In genomic region chr8:114505351-114506347, GRCm38 (mm10) we compare ENCODE assay signal across 12 mouse cellular contexts.
DNase-seq lines count a peak whose midpoint lies in the region; ATAC-seq and TF ChIP-seq lines count a peak whose summit lies in the region.
"Had no signal": no experiment of that assay in that cellular context is flagged by ENCODE, and none has a peak within 500 bp of the region (broad histone marks: within the 10 kb centered on the region; RNA-seq: fewer than 3 reads in every experiment).

No protein-coding gene starts in this region.

- no peaks in the 10 kb centered on the region for H3K36me3 ChIP-seq in kidney, postnatal 0 days (ENCODE audit: insufficient read depth, low read length)
- no peaks in the 10 kb centered on the region for H3K36me3 ChIP-seq in kidney, embryonic 14.5 days (ENCODE audit: control insufficient read depth, insufficient read depth, low read length)
- H3K36me3 ChIP-seq in embryonic facial prominence, embryonic 14.5 days (ENCODE audit: control insufficient read depth, insufficient read depth, low read length): no peaks in the 10 kb centered on the region
- no peaks in the 10 kb centered on the region for H3K36me3 ChIP-seq in limb, embryonic 15.5 days

- TF ChIP-seq CTCF in kidney, postnatal 0 days (IDR thresholded peaks at IDR 0.05; ENCODE audit: low read depth): no peak
- TF ChIP-seq CTCF in brain, embryonic 14.5 days (IDR thresholded peaks at IDR 0.05; ENCODE audit: borderline replicate concordance, extremely low read depth, insufficient read depth, insufficient read length): no peak

- no peaks in the 10 kb centered on the region for H3K4me1 ChIP-seq in kidney, postnatal 0 days (replicated peaks; ENCODE audit: insufficient read depth, low read length)
- H3K4me1 ChIP-seq in kidney, embryonic 14.5 days (ENCODE audit: control insufficient read depth, insufficient read depth, low read length): peaks cover 17% of the 10 kb centered on the region
- peaks cover 16% of the 10 kb centered on the region for H3K4me1 ChIP-seq in embryonic facial prominence, embryonic 14.5 days (ENCODE audit: control insufficient read depth, insufficient read depth, low read length)
- peaks cover 17% of the 10 kb centered on the region for H3K4me1 ChIP-seq in limb, embryonic 15.5 days

- peak; percentile 12 for DNase-seq in kidney, postnatal 0 days (ENCODE audit: low spot score)
- DNase-seq in brain, embryonic 14.5 days (ENCODE audit: low read depth): peak; percentile 22
- DNase-seq in embryonic facial prominence, embryonic 14.5 days (ENCODE audit: low spot score): peak; percentile 63
- DNase-seq in cerebellum, adult 9-11 months: no peak
- DNase-seq in retina, postnatal 1 day: no peak
- DNase-seq: adrenal gland, adult 8-10 months; cerebellum, adult 18-20 months; lung, postnatal 4 days; spleen, adult 18-20 months had no signal

- no peak overlapping the region for H3K4me2 ChIP-seq in kidney, postnatal 0 days (ENCODE audit: low read length)
- no peak overlapping the region; the same call in 1 of the 2 replicates for H3K4me2 ChIP-seq in kidney, embryonic 14.5 days (replicated peaks; ENCODE audit: low read depth, low read length)
- peak overlapping the region; percentile 50 for H3K4me2 ChIP-seq in embryonic facial prominence, embryonic 14.5 days (ENCODE audit: low read depth, low read length)
- H3K4me2 ChIP-seq in limb, embryonic 15.5 days: no peak overlapping the region; the same call in 1 of the 2 replicates

- H3K4me3 ChIP-seq in kidney, postnatal 0 days (replicated peaks; ENCODE audit: low read depth, low read length): no peak overlapping the region
- no peak overlapping the region for H3K4me3 ChIP-seq in kidney, embryonic 14.5 days (ENCODE audit: low read length)
- 0 out of 2 replicates have a peak overlapping the region, but pooled peaks have one; percentile 0 for H3K4me3 ChIP-seq in embryonic facial prominence, embryonic 14.5 days (ENCODE audit: low read depth, low read length)
- H3K4me3 ChIP-seq in limb, embryonic 15.5 days: no peak overlapping the region
- H3K4me3 ChIP-seq: erythroblast, embryonic 14.5 days had no signal

- no peak overlapping the region for H3K9ac ChIP-seq in kidney, postnatal 0 days (ENCODE audit: low read depth, low read length)
- H3K9ac ChIP-seq in kidney, embryonic 14.5 days (ENCODE audit: low read depth, low read length): no peak overlapping the region
- no peak overlapping the region for H3K9ac ChIP-seq in embryonic facial prominence, embryonic 14.5 days (ENCODE audit: low read depth, low read length)
- no peak overlapping the region for H3K9ac ChIP-seq in limb, embryonic 15.5 days

- no peak for ATAC-seq in kidney, postnatal 0 days (replicated peaks; ENCODE audit: low FRiP score, low read depth)
- ATAC-seq in kidney, embryonic 14.5 days (ENCODE audit: low FRiP score, low TSS enrichment): no peak
- peak; percentile 39; the same call in 1 of the 2 replicates for ATAC-seq in embryonic facial prominence, embryonic 14.5 days (ENCODE audit: low read depth)
- 0 out of 2 replicates have a peak, but pooled peaks have one; percentile 16 for ATAC-seq in limb, embryonic 15.5 days (ENCODE audit: insufficient number of reproducible peaks, low FRiP score, low TSS enrichment, low read depth)

- 68% methylated on average over 18 of the region's 18 CpGs for WGBS in kidney, postnatal 0 days
- WGBS in kidney, embryonic 14.5 days: 70% methylated on average over 18 of the region's 18 CpGs
- 59% methylated on average over 18 of the region's 18 CpGs for WGBS in embryonic facial prominence, embryonic 14.5 days
- 63% methylated on average over 18 of the region's 18 CpGs for WGBS in limb, embryonic 15.5 days

- no peak overlapping the region for H3K27ac ChIP-seq in kidney, postnatal 0 days
- H3K27ac ChIP-seq in kidney, embryonic 14.5 days (ENCODE audit: low read depth, low read length): no peak overlapping the region
- peak overlapping the region; percentile 80 for H3K27ac ChIP-seq in embryonic facial prominence, embryonic 14.5 days (replicated peaks; ENCODE audit: low read depth, low read length)
- H3K27ac ChIP-seq in limb, embryonic 15.5 days: no peak overlapping the region

- no peaks in the 10 kb centered on the region for H3K9me3 ChIP-seq in kidney, postnatal 0 days (replicated peaks; ENCODE audit: low read length)
- no peaks in the 10 kb centered on the region for H3K9me3 ChIP-seq in kidney, embryonic 14.5 days (ENCODE audit: control insufficient read depth, low read length)
- no peaks in the 10 kb centered on the region for H3K9me3 ChIP-seq in embryonic facial prominence, embryonic 14.5 days (ENCODE audit: control insufficient read depth, low read length)
- no peaks in the 10 kb centered on the region for H3K9me3 ChIP-seq in limb, embryonic 15.5 days

- no peaks in the 10 kb centered on the region for H3K27me3 ChIP-seq in kidney, postnatal 0 days (ENCODE audit: insufficient read depth, low read length)
- 0 out of 2 replicates have a peak, but pooled peaks cover 3% of the 10 kb centered on the region for H3K27me3 ChIP-seq in kidney, embryonic 14.5 days (ENCODE audit: control insufficient read depth, insufficient read depth, low read length)
- H3K27me3 ChIP-seq in embryonic facial prominence, embryonic 14.5 days (replicated peaks; ENCODE audit: control insufficient read depth, insufficient read depth, low read length): 0 out of 2 replicates have a peak, but pooled peaks cover 3% of the 10 kb centered on the region
- H3K27me3 ChIP-seq in limb, embryonic 15.5 days: peaks cover 7% of the 10 kb centered on the region; the same call in 1 of the 2 replicates

- TF ChIP-seq POLR2A in brain, embryonic 14.5 days (IDR thresholded peaks at IDR 0.05; ENCODE audit: borderline replicate concordance, extremely low read depth, insufficient read depth, insufficient read length, poor library complexity, severe bottlenecking): no peak

Comparison
In these comparisons a context has a peak if more than half of its experiments do, and no peak if none do; other contexts are left out.
1. ATAC-seq: peak in embryonic facial prominence, embryonic 14.5 days (single experiment) and limb, embryonic 15.5 days (single experiment); none in kidney, postnatal 0 days (single experiment) and kidney, embryonic 14.5 days (single experiment).
2. DNase-seq: peak in kidney, postnatal 0 days (single experiment), brain, embryonic 14.5 days (single experiment) and embryonic facial prominence, embryonic 14.5 days (single experiment); none in cerebellum, adult 9-11 months (single experiment) and retina, postnatal 1 day (single experiment).